Mouse (Mus musculus) ES-Bruce4 (cell line): Measurements from ENCODE around the gene Cd300ld3. TPM values are rescaled to one million over a fixed set of nuclear protein-coding genes. Genes with fewer than 3 reads are reported as not detected.

ENCODE experiments used
- H3K27ac ChIP-seq: 2 replicates; pipeline ENCODE4 v1.5.1; 2012; ENCODE audit warnings: low read length, inconsistent platforms; ENCODE audit not compliant: insufficient read depth
- H3K27me3 ChIP-seq: 2 replicates; pipeline ENCODE4 v1.6.1; 2012; ENCODE audit warnings: mild to moderate bottlenecking, low read length, inconsistent platforms; ENCODE audit not compliant: control insufficient read depth, poor library complexity, insufficient read depth, severe bottlenecking
- H3K36me3 ChIP-seq: 2 replicates; pipeline ENCODE4 v1.6.1; 2012; ENCODE audit warnings: inconsistent platforms, mild to moderate bottlenecking, low read length, moderate library complexity; ENCODE audit not compliant: control insufficient read depth, poor library complexity, insufficient read depth, severe bottlenecking
- H3K4me1 ChIP-seq: one replicate; pipeline ENCODE4 v1.8.1; 2011; ENCODE audit warnings: low read length; ENCODE audit not compliant: control insufficient read depth, insufficient read depth
- H3K4me3 ChIP-seq: 2 replicates; pipeline ENCODE4 v1.5.1; 2011; ENCODE audit warnings: low read depth, mild to moderate bottlenecking, low read length
- H3K9ac ChIP-seq: 2 replicates; pipeline ENCODE4 v1.6.1; 2012; ENCODE audit warnings: low read depth, mild to moderate bottlenecking, inconsistent platforms; ENCODE audit not compliant: poor library complexity, severe bottlenecking
- H3K9me3 ChIP-seq: replicated peaks from 2 replicates; pipeline ENCODE4 v1.6.1; 2012; ENCODE audit warnings: mild to moderate bottlenecking, low read length, inconsistent platforms; ENCODE audit not compliant: control insufficient read depth, poor library complexity, insufficient read depth, severe bottlenecking
- CTCF ChIP-seq: IDR thresholded peaks from one replicate; pipeline ENCODE4 v1.8.1; 2011; ENCODE audit warnings: low read depth, low read length
- EP300 ChIP-seq: IDR thresholded peaks from 2 replicates; pipeline ENCODE4 v1.6.1; 2011; ENCODE audit warnings: low read depth, low read length; ENCODE audit not compliant: insufficient read depth
- POLR2A ChIP-seq: IDR thresholded peaks from one replicate; pipeline ENCODE4 v1.8.1; 2011; ENCODE audit warnings: low read length; ENCODE audit not compliant: insufficient read depth
- polyA plus RNA-seq: library from polyadenylated mRNA; stranded (reverse); fragments of >200 nt; gene quantifications from 2 replicates; pipeline ENCODE4 v1.2.4, GENCODE M21; 2011; ENCODE audit warnings: low read depth; ENCODE audit not compliant: missing spikeins, insufficient read depth, insufficient read length

Cd300ld3 gene
- polyA plus RNA-seq, 1 experiment = not detected

DNA sequence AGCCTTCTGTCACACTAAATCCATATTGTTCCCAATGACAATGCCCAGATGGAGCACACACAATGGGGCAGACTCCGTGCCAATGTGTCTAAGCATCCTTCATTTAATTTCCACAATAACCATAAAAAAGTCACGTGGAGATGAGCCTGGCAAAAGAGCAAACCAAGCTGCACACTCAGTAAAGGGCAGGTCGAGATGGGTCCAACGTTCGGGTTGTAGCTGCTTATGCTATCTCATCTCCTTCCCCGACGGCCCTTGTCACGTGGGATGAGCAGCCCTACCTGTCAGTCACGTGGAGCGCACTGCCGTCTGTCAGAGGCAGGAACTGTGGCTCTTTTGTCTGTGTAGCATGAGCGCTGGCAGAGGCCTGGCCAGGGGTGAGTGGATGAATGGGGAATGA is 36.4 kb upstream of the Cd300ld3 start:
- Histone ChIP-seq H3K36me3 (no peaks in the 10 kb centered on the region), H3K4me1 (no peaks in the 10 kb centered on the region), H3K27ac (no peak overlapping the region), H3K27me3 (no peaks in the 10 kb centered on the region), H3K9ac (no peak overlapping the region), H3K9me3 (no peaks in the 10 kb centered on the region), H3K4me3 (no peak overlapping the region)
- TF ChIP-seq POLR2A (no peak), CTCF (no peak), EP300 (no peak)

DNA sequence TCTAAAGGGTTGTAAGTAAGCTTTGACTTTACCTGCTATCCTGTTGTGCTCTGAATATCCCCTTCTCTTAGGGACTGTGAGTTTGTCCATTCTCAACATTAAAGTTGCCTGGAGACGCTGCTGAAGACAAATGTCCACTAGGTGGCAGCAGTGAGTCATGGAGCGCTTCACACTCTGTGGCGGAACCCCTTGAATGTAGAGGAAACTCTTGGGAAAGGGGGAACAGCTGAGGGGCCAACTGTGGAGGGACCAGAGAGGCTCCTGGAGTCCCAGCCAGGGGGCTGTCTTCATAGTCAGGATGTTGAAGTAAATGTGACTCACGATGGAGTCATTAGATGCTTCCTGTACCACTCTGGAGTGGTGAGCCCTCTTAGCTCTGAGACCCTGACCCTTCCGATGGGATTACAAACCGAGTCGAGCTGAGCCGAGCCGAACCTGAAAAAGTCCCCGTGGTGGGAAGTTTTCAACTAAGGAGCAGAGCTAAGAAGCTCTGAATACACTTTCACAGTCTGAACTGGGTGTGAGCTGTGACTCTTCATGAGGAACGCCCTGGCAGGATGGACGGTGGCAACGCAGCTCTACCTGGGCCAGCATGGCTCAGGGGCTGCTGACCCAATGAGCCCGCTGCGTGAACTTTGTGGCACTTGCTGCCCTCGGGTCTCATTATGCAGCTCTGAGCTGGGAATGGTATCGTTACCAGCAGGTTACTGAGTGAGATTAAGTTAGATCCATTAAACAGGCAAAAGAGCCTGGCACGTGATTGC is 35.3 kb upstream of the Cd300ld3 start:
- Histone ChIP-seq H3K4me1 (no peaks in the 10 kb centered on the region), H3K9me3 (no peaks in the 10 kb centered on the region), H3K36me3 (no peaks in the 10 kb centered on the region), H3K27ac (no peak overlapping the region), H3K4me3 (no peak overlapping the region), H3K27me3 (no peaks in the 10 kb centered on the region), H3K9ac (no peak overlapping the region)
- TF ChIP-seq POLR2A = no peak
- no peak for TF ChIP-seq EP300
- TF ChIP-seq CTCF = peak; percentile 90

- no peaks in the 10 kb centered on the region for H3K4me1 ChIP-seq
- no peaks in the 10 kb centered on the region for H3K36me3 ChIP-seq
- H3K27me3 ChIP-seq = no peaks in the 10 kb centered on the region
- no peak overlapping the region for H3K27ac ChIP-seq
- no peak overlapping the region for H3K9ac ChIP-seq
- no peak overlapping the region for H3K4me3 ChIP-seq
- no peaks in the 10 kb centered on the region for H3K9me3 ChIP-seq
- TF ChIP-seq EP300 = no peak
- no peak for TF ChIP-seq POLR2A
- TF ChIP-seq CTCF = no peak
These were observed 34.0 kb upstream of the Cd300ld3 start for GRCm38 (mm10) chr11:115082196-115082595.

DNA sequence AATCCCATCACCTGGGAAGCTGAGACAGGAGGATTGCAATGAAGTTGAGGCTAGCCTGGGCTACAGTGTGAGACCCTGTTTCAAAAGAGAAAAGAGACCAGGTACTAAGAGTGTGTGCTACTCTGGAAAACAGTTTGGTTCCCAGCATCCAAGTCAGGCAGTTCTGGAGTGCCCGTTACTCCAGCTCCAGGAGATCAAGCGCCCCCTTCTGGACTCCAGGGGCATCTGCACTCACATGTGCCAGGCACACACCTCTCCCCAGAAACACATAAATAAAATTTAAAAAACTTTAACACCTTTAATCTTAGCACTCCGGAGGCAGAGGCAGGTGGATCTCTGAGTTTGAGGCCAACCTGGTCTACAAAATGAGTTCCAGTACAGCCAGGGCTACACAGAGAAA is 33.2 kb upstream of the Cd300ld3 start:
- Histone ChIP-seq H3K27ac (no peak overlapping the region), H3K4me1 (no peaks in the 10 kb centered on the region), H3K36me3 (no peaks in the 10 kb centered on the region), H3K4me3 (no peak overlapping the region), H3K27me3 (no peaks in the 10 kb centered on the region), H3K9ac (no peak overlapping the region), H3K9me3 (no peaks in the 10 kb centered on the region)
- peak; percentile 37 for TF ChIP-seq CTCF
- no peak for TF ChIP-seq EP300

- no peak overlapping the region for H3K4me3 ChIP-seq
- H3K27me3 ChIP-seq = no peaks in the 10 kb centered on the region
- no peaks in the 10 kb centered on the region for H3K9me3 ChIP-seq
- TF ChIP-seq POLR2A (no peak), CTCF (peak; percentile 63), EP300 (no peak)
- H3K4me1 ChIP-seq = no peaks in the 10 kb centered on the region
- H3K27ac ChIP-seq = no peak overlapping the region
- no peak overlapping the region for H3K9ac ChIP-seq
- H3K36me3 ChIP-seq = no peaks in the 10 kb centered on the region
These were observed 32.7 kb upstream of the Cd300ld3 start for GRCm38 (mm10) chr11:115080886-115081285.

- Histone ChIP-seq H3K4me3 (no peak overlapping the region), H3K27ac (no peak overlapping the region), H3K9ac (no peak overlapping the region), H3K27me3 (no peaks in the 10 kb centered on the region), H3K9me3 (no peaks in the 10 kb centered on the region), H3K4me1 (no peaks in the 10 kb centered on the region), H3K36me3 (no peaks in the 10 kb centered on the region)
- TF ChIP-seq EP300 (no peak), POLR2A (no peak), CTCF (no peak)
These were observed 30.5 kb upstream of the Cd300ld3 start for GRCm38 (mm10) chr11:115078680-115079079.
